Mouse (Mus musculus): ENCODE measurements at regions not wholly inside any gene's neighbourhood (a gene's known extent, or its start where the extent isn't known, plus 50 kb on each side); places are given as distances from the start of the nearest gene placed in this dataset.

- Histone ChIP-seq H3K4me2 (ENCODE audit: low read depth) (no peak overlapping the region), H3K27me3 (ENCODE audit: control insufficient read depth, insufficient read depth, low read length) (no peaks in the 10 kb centered on the region), H3K4me3 (ENCODE audit: low read depth, low read length) (no peak overlapping the region), H3K9ac (ENCODE audit: low read length) (no peak overlapping the region), H3K36me3 (ENCODE audit: control insufficient read depth, insufficient read depth, low read length) (no peaks in the 10 kb centered on the region), H3K9me3 (ENCODE audit: control insufficient read depth, low read length) (no peaks in the 10 kb centered on the region), H3K4me1 (ENCODE audit: control insufficient read depth, insufficient read depth, low read length) (no peaks in the 10 kb centered on the region), H3K27ac (ENCODE audit: low read depth, low read length) (no peak overlapping the region)
- DNase-seq (ENCODE audit: low spot score): no peak
- 93% methylated on average over 6 of the region's 6 CpGs for WGBS
- ATAC-seq (ENCODE audit: insufficient read depth, low FRiP score, low TSS enrichment): no peak
Observed at GRCm38 (mm10) chr12:26244701-26245100, 170.4 kb downstream of the Rnf144a start.

GRCm38 (mm10) chr12:26227557-26228020, 187.5 kb downstream of the Rnf144a start:
- H3K9me3 ChIP-seq (ENCODE audit: control insufficient read depth, low read length): no peaks in the 10 kb centered on the region
- no peaks in the 10 kb centered on the region for H3K4me1 ChIP-seq (ENCODE audit: control insufficient read depth, insufficient read depth, low read length)
- ATAC-seq (ENCODE audit: insufficient read depth, low FRiP score, low TSS enrichment): no peak
- no peak overlapping the region for H3K27ac ChIP-seq (ENCODE audit: low read depth, low read length)
- H3K4me2 ChIP-seq (ENCODE audit: low read depth): no peak overlapping the region
- no peak overlapping the region for H3K9ac ChIP-seq (ENCODE audit: low read length)
- no peak overlapping the region for H3K4me3 ChIP-seq (ENCODE audit: low read depth, low read length)
- H3K27me3 ChIP-seq (ENCODE audit: control insufficient read depth, insufficient read depth, low read length): no peaks in the 10 kb centered on the region
- no peaks in the 10 kb centered on the region for H3K36me3 ChIP-seq (ENCODE audit: control insufficient read depth, insufficient read depth, low read length)
- 79% methylated on average over 15 of the region's 15 CpGs for WGBS
- no peak for DNase-seq (ENCODE audit: low spot score)

GRCm38 (mm10) chr12:26226363-26226762, 188.7 kb downstream of the Rnf144a start:
- WGBS: 13% methylated on average over 2 of the region's 2 CpGs
- ATAC-seq (ENCODE audit: insufficient read depth, low FRiP score, low TSS enrichment): no peak

DNA sequence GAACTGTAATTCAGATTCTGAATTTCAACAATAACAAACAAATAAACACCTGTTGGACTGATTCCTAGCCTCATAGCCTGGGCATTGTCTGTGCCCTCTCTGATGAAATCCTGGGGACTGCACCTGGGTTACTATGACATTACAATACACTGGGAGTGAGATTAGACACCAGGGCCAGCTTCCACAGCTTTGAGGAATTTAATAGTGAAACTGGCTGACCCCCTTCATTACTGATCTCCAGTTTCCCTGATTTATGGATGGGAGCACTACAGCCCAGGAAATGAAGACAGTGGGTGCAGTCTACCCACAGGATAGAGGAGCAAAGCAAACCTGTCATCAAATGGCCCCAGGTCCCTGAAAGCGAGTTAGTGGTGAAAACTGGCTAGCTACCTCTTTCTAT, 202.6 kb downstream of the Rnf144a start:
- 70% methylated on average over 1 of the region's 1 CpGs for WGBS
- DNase-seq (ENCODE audit: low spot score): no peak

More at GRCm38 (mm10) chr12:26226363-26226762, 188.7 kb downstream of the Rnf144a start:
- Histone ChIP-seq H3K36me3 (ENCODE audit: control insufficient read depth, insufficient read depth, low read length) (no peaks in the 10 kb centered on the region), H3K4me3 (ENCODE audit: low read depth, low read length) (no peak overlapping the region), H3K27ac (ENCODE audit: low read depth, low read length) (no peak overlapping the region), H3K9me3 (ENCODE audit: control insufficient read depth, low read length) (no peaks in the 10 kb centered on the region), H3K9ac (ENCODE audit: low read length) (no peak overlapping the region), H3K27me3 (ENCODE audit: control insufficient read depth, insufficient read depth, low read length) (no peaks in the 10 kb centered on the region), H3K4me1 (ENCODE audit: control insufficient read depth, insufficient read depth, low read length) (no peaks in the 10 kb centered on the region), H3K4me2 (ENCODE audit: low read depth) (no peak overlapping the region)
- DNase-seq (ENCODE audit: low spot score): peak; percentile 19

DNA sequence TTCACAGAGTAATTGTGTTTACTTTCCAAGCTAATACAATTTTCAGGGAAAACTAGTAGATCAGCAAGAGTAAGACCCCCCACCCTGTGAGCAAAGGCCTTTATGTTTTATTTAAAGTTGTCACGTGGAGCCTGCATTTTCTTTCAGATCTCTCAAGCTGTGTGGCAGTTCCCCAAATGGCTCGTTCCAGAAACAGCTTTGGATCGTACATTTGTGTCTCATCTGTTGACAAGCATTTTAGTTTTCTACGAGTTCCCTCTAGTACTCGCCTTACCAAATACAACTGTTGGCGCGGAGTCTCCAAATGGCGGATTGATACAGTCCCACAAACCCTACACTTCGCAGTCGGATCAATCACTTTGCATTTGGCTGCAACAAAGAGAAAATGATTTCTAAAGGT, 203.6 kb downstream of the Rnf144a start:
- whole genome bisulfite sequencing: 79% methylated on average over 10 of the region's 10 CpGs
- no peak overlapping the region for H3K27ac ChIP-seq (ENCODE audit: low read depth, low read length)
- no peaks in the 10 kb centered on the region for H3K9me3 ChIP-seq (ENCODE audit: control insufficient read depth, low read length)
- no peak for ATAC-seq (ENCODE audit: insufficient read depth, low FRiP score, low TSS enrichment)
- no peak overlapping the region for H3K9ac ChIP-seq (ENCODE audit: low read length)
- no peaks in the 10 kb centered on the region for H3K36me3 ChIP-seq (ENCODE audit: control insufficient read depth, insufficient read depth, low read length)
- H3K27me3 ChIP-seq (ENCODE audit: control insufficient read depth, insufficient read depth, low read length): no peaks in the 10 kb centered on the region
- no peaks in the 10 kb centered on the region for H3K4me1 ChIP-seq (ENCODE audit: control insufficient read depth, insufficient read depth, low read length)
- no peak for DNase-seq (ENCODE audit: low spot score)
- H3K4me3 ChIP-seq (ENCODE audit: low read depth, low read length): no peak overlapping the region
- H3K4me2 ChIP-seq (ENCODE audit: low read depth): no peak overlapping the region

More for the DNA sequence above, 202.6 kb downstream of the Rnf144a start:
- H3K4me3 ChIP-seq (ENCODE audit: low read depth, low read length): no peak overlapping the region
- H3K4me1 ChIP-seq (ENCODE audit: control insufficient read depth, insufficient read depth, low read length): no peaks in the 10 kb centered on the region
- no peak overlapping the region for H3K4me2 ChIP-seq (ENCODE audit: low read depth)
- no peaks in the 10 kb centered on the region for H3K9me3 ChIP-seq (ENCODE audit: control insufficient read depth, low read length)
- H3K27ac ChIP-seq (ENCODE audit: low read depth, low read length): no peak overlapping the region
- H3K27me3 ChIP-seq (ENCODE audit: control insufficient read depth, insufficient read depth, low read length): no peaks in the 10 kb centered on the region
- ATAC-seq (ENCODE audit: insufficient read depth, low FRiP score, low TSS enrichment): no peak
- H3K36me3 ChIP-seq (ENCODE audit: control insufficient read depth, insufficient read depth, low read length): no peaks in the 10 kb centered on the region
- H3K9ac ChIP-seq (ENCODE audit: low read length): no peak overlapping the region

- H3K9me3 ChIP-seq (ENCODE audit: control insufficient read depth, low read length): no peaks in the 10 kb centered on the region
- no peaks in the 10 kb centered on the region for H3K27me3 ChIP-seq (ENCODE audit: control insufficient read depth, insufficient read depth, low read length)
- H3K4me1 ChIP-seq (ENCODE audit: control insufficient read depth, insufficient read depth, low read length): no peaks in the 10 kb centered on the region
- no peaks in the 10 kb centered on the region for H3K36me3 ChIP-seq (ENCODE audit: control insufficient read depth, insufficient read depth, low read length)
- no peak overlapping the region for H3K4me2 ChIP-seq (ENCODE audit: low read depth)
- H3K27ac ChIP-seq (ENCODE audit: low read depth, low read length): no peak overlapping the region
- WGBS: 96% methylated on average over 4 of the region's 4 CpGs
- DNase-seq (ENCODE audit: low spot score) (no peak), ATAC-seq (ENCODE audit: insufficient read depth, low FRiP score, low TSS enrichment) (no peak)
- no peak overlapping the region for H3K9ac ChIP-seq (ENCODE audit: low read length)
- no peak overlapping the region for H3K4me3 ChIP-seq (ENCODE audit: low read depth, low read length)
Observed at GRCm38 (mm10) chr12:26206751-26207150, 208.3 kb downstream of the Rnf144a start.

GRCm38 (mm10) chr12:26206036-26206435, 209.0 kb downstream of the Rnf144a start:
- Histone ChIP-seq H3K4me1 (ENCODE audit: control insufficient read depth, insufficient read depth, low read length) (no peaks in the 10 kb centered on the region), H3K4me3 (ENCODE audit: low read depth, low read length) (no peak overlapping the region), H3K27me3 (ENCODE audit: control insufficient read depth, insufficient read depth, low read length) (no peaks in the 10 kb centered on the region), H3K36me3 (ENCODE audit: control insufficient read depth, insufficient read depth, low read length) (no peaks in the 10 kb centered on the region), H3K9me3 (ENCODE audit: control insufficient read depth, low read length) (no peaks in the 10 kb centered on the region), H3K9ac (ENCODE audit: low read length) (no peak overlapping the region), H3K27ac (ENCODE audit: low read depth, low read length) (no peak overlapping the region), H3K4me2 (ENCODE audit: low read depth) (no peak overlapping the region)
- WGBS: 91% methylated on average over 8 of the region's 8 CpGs
- ATAC-seq (ENCODE audit: insufficient read depth, low FRiP score, low TSS enrichment) (no peak), DNase-seq (ENCODE audit: low spot score) (no peak)

- ATAC-seq (ENCODE audit: insufficient read depth, low FRiP score, low TSS enrichment) (no peak), DNase-seq (ENCODE audit: low spot score) (no peak)
- no peaks in the 10 kb centered on the region for H3K36me3 ChIP-seq (ENCODE audit: control insufficient read depth, insufficient read depth, low read length)
- H3K4me2 ChIP-seq (ENCODE audit: low read depth): no peak overlapping the region
- no peaks in the 10 kb centered on the region for H3K9me3 ChIP-seq (ENCODE audit: control insufficient read depth, low read length)
- H3K4me1 ChIP-seq (ENCODE audit: control insufficient read depth, insufficient read depth, low read length): 0 out of 2 replicates have a peak, but pooled peaks cover 8% of the 10 kb centered on the region
- no peaks in the 10 kb centered on the region for H3K27me3 ChIP-seq (ENCODE audit: control insufficient read depth, insufficient read depth, low read length)
- H3K4me3 ChIP-seq (ENCODE audit: low read depth, low read length): no peak overlapping the region
- H3K9ac ChIP-seq (ENCODE audit: low read length): no peak overlapping the region
- H3K27ac ChIP-seq (ENCODE audit: low read depth, low read length): 0 out of 2 replicates have a peak overlapping the region, but pooled peaks have one; percentile 27
- WGBS: 45% methylated on average over 4 of the region's 4 CpGs
Observed at GRCm38 (mm10) chr12:26191982-26192576, 223.0 kb downstream of the Rnf144a start.

GRCm38 (mm10) chr12:26191268-26191981, 223.6 kb downstream of the Rnf144a start:
- WGBS: 36% methylated on average over 15 of the region's 15 CpGs
- H3K4me2 ChIP-seq (ENCODE audit: low read depth): no peak overlapping the region
- no peak overlapping the region for H3K4me3 ChIP-seq (ENCODE audit: low read depth, low read length)
- no peaks in the 10 kb centered on the region for H3K27me3 ChIP-seq (ENCODE audit: control insufficient read depth, insufficient read depth, low read length)
- peak; percentile 43 for DNase-seq (ENCODE audit: low spot score)
- 0 out of 2 replicates have a peak, but pooled peaks cover 8% of the 10 kb centered on the region for H3K4me1 ChIP-seq (ENCODE audit: control insufficient read depth, insufficient read depth, low read length)
- no peak for ATAC-seq (ENCODE audit: insufficient read depth, low FRiP score, low TSS enrichment)
- no peaks in the 10 kb centered on the region for H3K9me3 ChIP-seq (ENCODE audit: control insufficient read depth, low read length)
- H3K9ac ChIP-seq (ENCODE audit: low read length): no peak overlapping the region
- H3K27ac ChIP-seq (ENCODE audit: low read depth, low read length): no peak overlapping the region
- no peaks in the 10 kb centered on the region for H3K36me3 ChIP-seq (ENCODE audit: control insufficient read depth, insufficient read depth, low read length)
